Mouse (Mus musculus): ENCODE measurements around the gene Crybb3. TPM values are rescaled to one million over a fixed set of nuclear protein-coding genes. Genes with fewer than 3 reads are reported as not detected.

Gene Crybb3
- polyA plus RNA-seq, 1 experiment from 2014 or later = 1.3 TPM

Other genes starting within 250 kb of the Crybb3 start
- gene Myo18b, start 185.2 kb downstream of the Crybb3 start, polyA plus RNA-seq (2015; fragmentation: Nextera tagmentation; extraction: Ambion mirVana) = 0.89 and 1.9 TPM in 2 replicates
- 17.9 and 21.1 TPM in 2 replicates for gene Grk3, start 65.8 kb downstream of the Crybb3 start, polyA plus RNA-seq (2015; fragmentation: Nextera tagmentation; extraction: Ambion mirVana)
- not detected in 2 replicates for gene Crybb2, start 11.5 kb downstream of the Crybb3 start, polyA plus RNA-seq (2015; fragmentation: Nextera tagmentation; extraction: Ambion mirVana)
- 8.6 and 10.2 TPM in 2 replicates for gene 2900026A02Rik, start 139.7 kb upstream of the Crybb3 start, polyA plus RNA-seq (2015; fragmentation: Nextera tagmentation; extraction: Ambion mirVana)
- 0.61 TPM in 1 of 2 replicates, not detected in the other for gene Tmem211, start 145.3 kb upstream of the Crybb3 start, polyA plus RNA-seq (2015; fragmentation: Nextera tagmentation; extraction: Ambion mirVana)
- gene Sgsm1, start 229.2 kb upstream of the Crybb3 start, polyA plus RNA-seq (2015; fragmentation: Nextera tagmentation; extraction: Ambion mirVana) = 2.7 and 3.5 TPM in 2 replicates

All from embryonic facial prominence, embryonic 13.5 days (tissue).